Mouse (Mus musculus) embryonic facial prominence, embryonic 10.5 days (tissue): ENCODE data around the gene Nod2. TPM values are rescaled to one million over a fixed set of nuclear protein-coding genes. Genes with fewer than 3 reads are reported as not detected.

Experiments
- DNase-seq: peaks from one replicate; pipeline ENCODE4 v3.0.0-alpha.2; 2017; ENCODE audit warnings: low spot score
- H3K27ac ChIP-seq: fragments of 300-500 bp; sonication (generic); replicated peaks from 2 replicates; pipeline ENCODE4 v1.5.1; 2016; ENCODE audit warnings: mild to moderate bottlenecking
- H3K27me3 ChIP-seq: fragments of 300-500 bp; sonication (generic); replicated peaks from 2 replicates; pipeline ENCODE4 v1.6.1; 2016; ENCODE audit warnings: low read depth, mild to moderate bottlenecking; ENCODE audit not compliant: poor library complexity, severe bottlenecking
- H3K36me3 ChIP-seq: fragments of 300-500 bp; sonication (generic); replicated peaks from 2 replicates; pipeline ENCODE4 v1.6.1; 2016; ENCODE audit warnings: mild to moderate bottlenecking, moderate library complexity
- H3K4me1 ChIP-seq: fragments of 300-500 bp; sonication (generic); 2 replicates; pipeline ENCODE4 v1.6.1; 2016
- H3K4me3 ChIP-seq: fragments of 300-500 bp; sonication (generic); 2 replicates; pipeline ENCODE4 v1.5.1; 2016; ENCODE audit warnings: mild to moderate bottlenecking, moderate library complexity
- H3K9me3 ChIP-seq: fragments of 300-500 bp; sonication (generic); 2 replicates; pipeline ENCODE4 v1.6.1; 2016; ENCODE audit warnings: mild to moderate bottlenecking
- WGBS: fragments of 180-500 bp; shearing (Covaris S2); methylation state at CpG from one replicate; pipeline ENCODE4 v1.1.7; 2016; 5-methylcytosine and 5-hydroxymethylcytosine counted together
- polyA plus RNA-seq: library from polyadenylated mRNA; unstranded; fragments of >200 nt; fragmentation: Nextera tagmentation; extraction: Ambion mirVana; gene quantifications from 2 replicates; pipeline ENCODE4 v1.2.1, GENCODE M21; 2016

The Nod2 gene
- polyA plus RNA-seq, 1 experiment from 2014 or later: 0.12 TPM

- Histone ChIP-seq H3K9me3 (no peaks in the 10 kb centered on the region), H3K27me3 (no peaks in the 10 kb centered on the region), H3K4me3 (no peak overlapping the region), H3K36me3 (peaks cover 14% of the 10 kb centered on the region), H3K27ac (no peak overlapping the region), H3K4me1 (no peaks in the 10 kb centered on the region)
- DNase-seq: no peak
- WGBS: 95% methylated on average over 2 of the region's 2 CpGs
Observed at GRCm38 (mm10) chr8:88723256-88723963, 76.3 kb downstream of the Nod2 start.

Other genes starting within 250 kb of the Nod2 start
- gene Nkd1, start 126.0 kb upstream of the Nod2 start, polyA plus RNA-seq: 43.5 and 49.7 TPM in 2 replicates
- 0.65 and 0.73 TPM in 2 replicates for gene Snx20, start 11.2 kb upstream of the Nod2 start, polyA plus RNA-seq
- 10.5 and 11.2 TPM in 2 replicates for gene Cyld, start 49.7 kb downstream of the Nod2 start, polyA plus RNA-seq